16 mouse cellular contexts compared by ENCODE assay signal in the genomic region with DNA sequence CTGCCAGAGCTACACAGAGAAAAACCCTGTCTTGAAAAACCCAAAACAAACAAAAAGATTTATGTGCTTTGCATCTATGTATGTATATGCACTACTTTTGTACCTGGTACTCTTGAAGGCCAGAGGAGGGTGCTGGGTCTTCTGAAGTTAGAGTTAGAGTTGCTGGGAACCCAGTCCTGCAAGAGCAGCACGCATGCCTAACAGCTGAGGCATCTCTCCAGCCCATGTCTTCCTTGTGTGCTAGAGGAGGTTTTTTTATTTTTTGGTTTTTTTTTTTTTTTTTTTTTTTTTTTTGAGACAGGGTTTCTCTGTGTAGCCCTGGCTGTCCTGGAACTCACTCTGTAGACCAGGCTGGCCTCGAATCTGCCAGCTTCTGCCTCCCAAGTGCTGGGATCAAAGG. TPM values are rescaled to one million over a fixed set of nuclear protein-coding genes. Genes with fewer than 3 reads are reported as not detected.
A peak's percentile ranks its signal among the peaks of the same experiment; 100 is the strongest.
DNase-seq lines count a peak whose midpoint lies in the region; ATAC-seq and TF ChIP-seq lines count a peak whose summit lies in the region.
"Had no signal": no experiment of that assay in that cellular context is flagged by ENCODE, and none has a peak within 500 bp of the region (broad histone marks: within the 10 kb centered on the region; RNA-seq: fewer than 3 reads in every experiment).

No protein-coding gene starts in this region.

- H3K36me3 ChIP-seq in heart, embryonic 14.5 days (ENCODE audit: control insufficient read depth, insufficient read depth, low read length) = peaks cover 47% of the 10 kb centered on the region
- H3K36me3 ChIP-seq in kidney, embryonic 16.5 days (ENCODE audit: insufficient read depth, low read length) = peaks cover 34% of the 10 kb centered on the region
- H3K36me3 ChIP-seq in ES-Bruce4 (ENCODE audit: control insufficient read depth, insufficient read depth, low read length, poor library complexity, severe bottlenecking) = peaks cover 20% of the 10 kb centered on the region

- TF ChIP-seq EP300 in ES-Bruce4 (IDR thresholded peaks at IDR 0.05; ENCODE audit: insufficient read depth, low read depth, low read length) = no peak

- no peak overlapping the region for H3K4me2 ChIP-seq in heart, embryonic 14.5 days (ENCODE audit: low read length)
- 0 out of 2 replicates have a peak overlapping the region, but pooled peaks have one; percentile 2 for H3K4me2 ChIP-seq in kidney, embryonic 16.5 days (replicated peaks; ENCODE audit: low read depth, low read length)
- H3K4me2 ChIP-seq: hindbrain, embryonic 15.5 days had no signal

- TF ChIP-seq CTCF in ES-Bruce4 (IDR thresholded peaks at IDR 0.05; ENCODE audit: low read depth, low read length) = no peak
- TF ChIP-seq CTCF in embryonic fibroblast, embryonic 13.5 days (IDR thresholded peaks at IDR 0.05; ENCODE audit: borderline replicate concordance, insufficient read depth, low read length) = no peak

- DNase-seq in heart, adult 18-20 months = no peak
- DNase-seq in kidney, adult 18-20 months = no peak
- no peak for DNase-seq in cerebellum, postnatal 10 days
- DNase-seq: adrenal gland, postnatal 25 days; cerebellum, adult 11 months; cerebellum, postnatal 14 days; lung, adult 18-20 months; lung, postnatal 14 days; midbrain, embryonic 14.5 days; thymus, postnatal 14 days had no signal

- no peak for ATAC-seq in heart, embryonic 14.5 days (ENCODE audit: insufficient number of reproducible peaks, insufficient read depth, low FRiP score, low read depth)
- ATAC-seq in kidney, embryonic 16.5 days (ENCODE audit: low FRiP score, low TSS enrichment) = no peak
- ATAC-seq: intestine, embryonic 16.5 days had no signal

- H3K27me3 ChIP-seq in heart, embryonic 14.5 days (ENCODE audit: control insufficient read depth, insufficient read depth, low read length) = no peaks in the 10 kb centered on the region
- no peaks in the 10 kb centered on the region for H3K27me3 ChIP-seq in kidney, embryonic 16.5 days (ENCODE audit: insufficient read depth, low read length)
- no peaks in the 10 kb centered on the region for H3K27me3 ChIP-seq in ES-Bruce4 (ENCODE audit: control insufficient read depth, insufficient read depth, low read length, poor library complexity, severe bottlenecking)
- H3K27me3 ChIP-seq: hindbrain, embryonic 15.5 days had no signal

- peak overlapping the region in 1 of 2 experiments; percentile 2; a peak in 1 of 4 replicates for H3K27ac ChIP-seq in heart, embryonic 14.5 days (replicated peaks in 1 of 2; ENCODE audit: control insufficient read depth in 1 of 2, insufficient read depth in 1 of 2, low read depth in 2 of 2, low read length in 2 of 2)
- peak overlapping the region; percentile 61; the same call in 1 of the 2 replicates for H3K27ac ChIP-seq in kidney, embryonic 16.5 days (ENCODE audit: low read length)
- H3K27ac ChIP-seq in ES-Bruce4 (ENCODE audit: insufficient read depth, low read length) = peak overlapping the region; percentile 62
- H3K27ac ChIP-seq in embryonic fibroblast, embryonic 13.5 days (ENCODE audit: insufficient read depth, low read length) = peak overlapping the region; percentile 84
- H3K27ac ChIP-seq: hindbrain, embryonic 15.5 days had no signal

- no peaks in the 10 kb centered on the region for H3K9me3 ChIP-seq in heart, embryonic 14.5 days (ENCODE audit: control insufficient read depth, low read length)
- H3K9me3 ChIP-seq in kidney, embryonic 16.5 days (ENCODE audit: low read length) = no peaks in the 10 kb centered on the region
- H3K9me3 ChIP-seq in ES-Bruce4 (replicated peaks; ENCODE audit: control insufficient read depth, insufficient read depth, low read length, poor library complexity, severe bottlenecking) = no peaks in the 10 kb centered on the region
- H3K9me3 ChIP-seq: hindbrain, embryonic 15.5 days had no signal

- TF ChIP-seq POLR2A in ES-Bruce4 (IDR thresholded peaks at IDR 0.05; ENCODE audit: insufficient read depth, low read length) = no peak
- no peak for TF ChIP-seq POLR2A in embryonic fibroblast, embryonic 13.5 days (IDR thresholded peaks at IDR 0.05; ENCODE audit: low read depth, low read length)

- no peak overlapping the region for H3K4me3 ChIP-seq in heart, embryonic 14.5 days (ENCODE audit: control insufficient read depth in 1 of 2, insufficient read depth in 1 of 2, low read depth in 1 of 2, low read length in 2 of 2)
- no peak overlapping the region for H3K4me3 ChIP-seq in kidney, embryonic 16.5 days (ENCODE audit: low read length)
- H3K4me3 ChIP-seq in ES-Bruce4 (ENCODE audit: low read depth, low read length) = no peak overlapping the region
- H3K4me3 ChIP-seq in embryonic fibroblast, embryonic 13.5 days (ENCODE audit: insufficient read depth, low read length) = no peak overlapping the region
- H3K4me3 ChIP-seq: hindbrain, embryonic 15.5 days had no signal

- 0 out of 4 replicates have a peak, but pooled peaks cover 0 to 5% of the 10 kb centered on the region in 2 experiments for H3K4me1 ChIP-seq in heart, embryonic 14.5 days (ENCODE audit: control insufficient read depth in 2 of 2, insufficient read depth in 2 of 2, low read length in 2 of 2)
- H3K4me1 ChIP-seq in kidney, embryonic 16.5 days (ENCODE audit: insufficient read depth, low read length) = peaks cover 8% of the 10 kb centered on the region; the same call in 1 of the 2 replicates
- no peaks in the 10 kb centered on the region for H3K4me1 ChIP-seq in ES-Bruce4 (ENCODE audit: control insufficient read depth, insufficient read depth, low read length)
- peaks cover 7% of the 10 kb centered on the region for H3K4me1 ChIP-seq in embryonic fibroblast, embryonic 13.5 days (ENCODE audit: control insufficient read depth, insufficient read depth, low read length)

- H3K9ac ChIP-seq in heart, embryonic 14.5 days (ENCODE audit: low read length) = 0 out of 2 replicates have a peak overlapping the region, but pooled peaks have one; percentile 4
- H3K9ac ChIP-seq in kidney, embryonic 16.5 days (replicated peaks; ENCODE audit: low read length) = no peak overlapping the region
- H3K9ac ChIP-seq in ES-Bruce4 (ENCODE audit: low read depth, poor library complexity, severe bottlenecking) = no peak overlapping the region
- H3K9ac ChIP-seq: hindbrain, embryonic 15.5 days had no signal

- 78% methylated on average over 2 of the region's 2 CpGs for WGBS in heart, embryonic 14.5 days
- WGBS in kidney, embryonic 16.5 days = 76% methylated on average over 2 of the region's 2 CpGs

RNA-seq across cellular contexts. Expression of gene Crk, which starts 9.1 kb away (rescaled TPM):
- 86.0 and 88.2 TPM in 2 replicates for polyA plus RNA-seq in heart, embryonic 14.5 days (2014; fragmentation: Nextera tagmentation; extraction: Ambion mirVana)
- total RNA-seq in heart, adult 18-20 months (2021) = 10 to 100 TPM; 83.6 to 87.8 TPM
- 133 and 136 TPM in 2 replicates for polyA plus RNA-seq in kidney, embryonic 16.5 days (2015; fragmentation: Nextera tagmentation; extraction: Ambion mirVana)
- 86.0 and 91.5 TPM in 2 replicates for polyA plus RNA-seq in ES-Bruce4 (2011; ENCODE audit: insufficient read depth, insufficient read length, low read depth, missing spikeins)
- 133 TPM in 2 replicates for polyA plus RNA-seq in embryonic fibroblast, embryonic 13.5 days (2011; ENCODE audit: insufficient read length, low read depth, missing spikeins)

RNA-seq across cellular contexts. Expression of gene Myo1c, which starts 37.8 kb away (rescaled TPM):
- 47.5 and 49.6 TPM in 2 replicates for polyA plus RNA-seq in heart, embryonic 14.5 days (2014; fragmentation: Nextera tagmentation; extraction: Ambion mirVana)
- 10 to 100 TPM; 87.2 to 96.1 TPM for total RNA-seq in heart, adult 18-20 months (2021)
- 83.0 and 85.9 TPM in 2 replicates for polyA plus RNA-seq in kidney, embryonic 16.5 days (2015; fragmentation: Nextera tagmentation; extraction: Ambion mirVana)
- 78.7 and 82.9 TPM in 2 replicates for polyA plus RNA-seq in ES-Bruce4 (2011; ENCODE audit: insufficient read depth, insufficient read length, low read depth, missing spikeins)
- 169 and 247 TPM in 2 replicates for polyA plus RNA-seq in embryonic fibroblast, embryonic 13.5 days (2011; ENCODE audit: insufficient read length, low read depth, missing spikeins)

RNA-seq across cellular contexts. Expression of gene Ywhae, which starts 44.5 kb away (rescaled TPM):
- polyA plus RNA-seq in heart, embryonic 14.5 days (2014; fragmentation: Nextera tagmentation; extraction: Ambion mirVana) = 712 and 732 TPM in 2 replicates
- total RNA-seq in heart, adult 18-20 months (2021) = 100 to 1,000 TPM; 547 to 552 TPM
- 853 and 940 TPM in 2 replicates for polyA plus RNA-seq in kidney, embryonic 16.5 days (2015; fragmentation: Nextera tagmentation; extraction: Ambion mirVana)
- 1,329 and 1,367 TPM in 2 replicates for polyA plus RNA-seq in ES-Bruce4 (2011; ENCODE audit: insufficient read depth, insufficient read length, low read depth, missing spikeins)
- 662 and 701 TPM in 2 replicates for polyA plus RNA-seq in embryonic fibroblast, embryonic 13.5 days (2011; ENCODE audit: insufficient read length, low read depth, missing spikeins)

RNA-seq across cellular contexts. Expression of gene Inpp5k, which starts 57.3 kb away (rescaled TPM):
- 29.4 and 30.7 TPM in 2 replicates for polyA plus RNA-seq in heart, embryonic 14.5 days (2014; fragmentation: Nextera tagmentation; extraction: Ambion mirVana)
- 10 to 100 TPM; 24.1 to 28.3 TPM for total RNA-seq in heart, adult 18-20 months (2021)
- 33.2 and 34.2 TPM in 2 replicates for polyA plus RNA-seq in kidney, embryonic 16.5 days (2015; fragmentation: Nextera tagmentation; extraction: Ambion mirVana)
- 20.5 and 22.6 TPM in 2 replicates for polyA plus RNA-seq in ES-Bruce4 (2011; ENCODE audit: insufficient read depth, insufficient read length, low read depth, missing spikeins)
- polyA plus RNA-seq in embryonic fibroblast, embryonic 13.5 days (2011; ENCODE audit: insufficient read length, low read depth, missing spikeins) = 15.2 and 17.8 TPM in 2 replicates
